Mouse (Mus musculus) spleen, adult 2 months (tissue): Measurements from ENCODE around the gene 5430427O19Rik.

Source experiments
- CTCF ChIP-seq: fragments of 200-500 bp; IDR thresholded peaks from 2 replicates; pipeline ENCODE4 v1.5.1; 2011; ENCODE audit warnings: mild to moderate bottlenecking, inconsistent platforms; ENCODE audit not compliant: insufficient read depth, insufficient read length, insufficient replicate concordance; ENCODE audit errors: extremely low read depth
- POLR2A ChIP-seq: fragments of 200-500 bp; IDR thresholded peaks from 2 replicates; pipeline ENCODE4 v1.6.1; 2011; ENCODE audit warnings: low read depth, low read length, inconsistent platforms

GRCm38 (mm10) chrX:85869914-85870483 is at the start of gene 5430427O19Rik:
- TF ChIP-seq POLR2A (no peak), CTCF (no peak)
